Mouse (Mus musculus) thymus, postnatal 10 days (tissue): Measurements from ENCODE around the gene Rbm44.

Experiments
- DNase-seq, 2 experiments: peaks; one replicate each; pipeline ENCODE4 v3.0.0; 2021; ENCODE audit warnings: low spot score in 2 of 2

Rbm44 gene

DNA sequence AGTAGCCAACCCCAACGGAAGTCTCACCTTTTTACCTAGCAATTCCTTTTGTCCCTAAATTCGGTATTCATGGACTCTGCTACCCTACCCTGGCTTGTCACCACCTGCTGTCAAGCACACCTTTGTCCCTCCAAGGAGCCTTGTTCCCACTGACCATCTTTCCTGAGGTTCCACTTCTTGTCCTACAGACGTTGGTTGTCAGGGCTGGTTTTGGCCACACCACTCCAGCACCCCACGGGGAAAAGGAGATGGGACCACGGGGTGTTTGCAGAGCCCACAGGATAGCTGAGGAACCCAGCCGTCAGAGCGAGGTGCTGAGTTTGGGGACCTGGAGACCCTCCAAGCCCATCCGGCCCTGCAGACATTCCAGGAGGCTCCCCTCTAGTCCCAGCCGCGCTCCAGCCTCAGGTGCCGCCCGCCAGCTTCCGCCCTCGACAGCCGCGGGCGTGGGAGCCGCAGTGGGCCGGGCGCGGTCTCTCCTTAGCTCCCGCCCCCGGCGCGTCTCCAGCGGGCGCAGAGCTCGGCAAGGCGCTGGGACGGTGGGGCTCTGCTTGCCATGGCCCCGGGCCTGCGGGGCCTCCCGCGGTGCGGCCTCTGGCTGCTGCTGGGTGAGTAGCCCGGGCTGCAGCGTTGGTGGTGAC lies 34.8 kb downstream of the Rbm44 start, which contains the start of gene Ramp1:
Gene Ramp1 (plus strand): TSS at position 290 of the 641 bp plus-strand sequence.
- DNase-seq: peak; percentile 73 to 78

DNA sequence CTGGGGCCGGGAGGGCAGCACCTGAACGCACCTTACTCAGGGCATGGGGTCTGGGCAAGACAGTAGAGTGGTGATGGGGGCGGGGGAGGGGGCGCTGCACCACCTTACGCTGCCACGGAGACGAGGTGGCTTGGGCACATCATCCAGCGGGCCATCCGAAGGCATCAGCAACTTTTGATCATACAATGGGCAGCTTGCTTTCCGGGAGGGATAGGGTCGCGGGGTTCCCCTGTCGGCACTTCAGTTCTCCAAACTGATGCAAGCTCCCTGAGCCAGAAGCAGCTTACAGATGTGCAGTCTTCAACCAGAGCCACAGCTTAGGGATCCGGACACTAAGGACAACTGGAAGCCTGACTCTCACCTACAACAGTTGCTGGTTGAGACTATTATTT lies 35.3 kb downstream of the Rbm44 start:
- DNase-seq: no peak

GRCm38 (mm10) chr1:91180723-91181122 lies 35.8 kb downstream of the Rbm44 start:
- DNase-seq: peak in 1 of 2 experiments; percentile 12

DNA sequence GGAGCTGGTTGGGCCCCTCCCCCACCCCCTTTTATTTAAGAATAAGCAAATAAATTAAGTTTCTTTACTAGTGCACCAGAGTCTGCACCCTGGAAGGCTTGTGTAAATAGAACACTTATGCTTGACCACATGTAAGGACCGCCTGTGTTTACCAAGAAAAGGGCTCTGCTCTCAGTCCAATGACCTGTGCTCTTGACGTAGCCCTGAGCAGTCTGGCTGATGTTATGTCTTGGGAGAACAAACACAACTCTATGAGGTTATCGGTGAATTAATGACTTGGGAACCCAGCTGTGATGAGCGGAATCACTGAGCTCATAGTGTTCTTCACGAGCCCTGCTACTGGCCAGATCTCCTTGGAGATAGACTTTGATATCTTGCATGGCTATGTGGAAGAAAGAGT lies 36.4 kb downstream of the Rbm44 start:
- peak in 1 of 2 experiments; percentile 6 for DNase-seq

GRCm38 (mm10) chr1:91181784-91182450 lies 37.0 kb downstream of the Rbm44 start:
- peak in 1 of 2 experiments; percentile 10 for DNase-seq

GRCm38 (mm10) chr1:91183305-91183704 lies 38.4 kb downstream of the Rbm44 start:
- peak; percentile 59 to 66 for DNase-seq

GRCm38 (mm10) chr1:91186677-91187076 lies 41.8 kb downstream of the Rbm44 start:
- peak in 1 of 2 experiments; percentile 10 for DNase-seq

- DNase-seq: peak in 1 of 2 experiments; percentile 16
Measured at GRCm38 (mm10) chr1:91187315-91187714, 42.4 kb downstream of the Rbm44 start.

- DNase-seq: peak in 1 of 2 experiments; percentile 37
Measured at GRCm38 (mm10) chr1:91187786-91188640, 43.1 kb downstream of the Rbm44 start.

DNA sequence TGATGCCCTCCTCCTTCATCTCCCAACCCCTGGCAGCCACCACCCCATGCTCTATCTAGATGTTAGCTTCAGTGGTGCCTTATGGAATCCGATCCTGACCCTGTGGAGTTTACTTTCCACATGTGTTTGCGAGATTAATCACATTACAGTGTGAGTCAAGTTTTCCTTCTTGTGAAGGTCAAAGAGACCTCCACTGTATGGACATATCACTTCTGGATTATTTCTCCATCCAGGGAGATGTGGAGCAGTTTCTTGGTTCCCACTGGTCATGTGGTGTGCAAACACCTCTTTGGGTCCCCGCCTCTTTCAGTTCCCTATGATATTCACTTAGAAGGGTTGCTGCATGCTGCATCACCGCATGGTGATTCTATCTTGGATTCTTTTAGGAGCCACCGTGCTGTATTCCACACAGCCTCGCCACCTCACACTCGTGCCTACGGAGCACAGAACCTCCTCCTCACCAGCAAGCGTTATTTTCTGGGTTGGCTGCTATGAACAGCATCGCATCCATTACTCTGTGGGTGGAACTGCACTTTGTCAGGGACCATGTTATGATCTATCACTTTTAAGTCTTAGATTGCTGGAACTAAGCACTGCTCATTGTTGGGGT lies 44.1 kb downstream of the Rbm44 start:
- no peak for DNase-seq

GRCm38 (mm10) chr1:91192184-91192583 lies 47.3 kb downstream of the Rbm44 start:
- DNase-seq: peak; percentile 33 to 51

- peak; percentile 78 to 84 for DNase-seq
Measured at GRCm38 (mm10) chr1:91193242-91193641, 48.4 kb downstream of the Rbm44 start.

- DNase-seq: no peak
Measured at GRCm38 (mm10) chr1:91193680-91194079, 48.8 kb downstream of the Rbm44 start.

- DNase-seq: no peak
Measured at GRCm38 (mm10) chr1:91199793-91200192, 54.9 kb downstream of the Rbm44 start.

DNA sequence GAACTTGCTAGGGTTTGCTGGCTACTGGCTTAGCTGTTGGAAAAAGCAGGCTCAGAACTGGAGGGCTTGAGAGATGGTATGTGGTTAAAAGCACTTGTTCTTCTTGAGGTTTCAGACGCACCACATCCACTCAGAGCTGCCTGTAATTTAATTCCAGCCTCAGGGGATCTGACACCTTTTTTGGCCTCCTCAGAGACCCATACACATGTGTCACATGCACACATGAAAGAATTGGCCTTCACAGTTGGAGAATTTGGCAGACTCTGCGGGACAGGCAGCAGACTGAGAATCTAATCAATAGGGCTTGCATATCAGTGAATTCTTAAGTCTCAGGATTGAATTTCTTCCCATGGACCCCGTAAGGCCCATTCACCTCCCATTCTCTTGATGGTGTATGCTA lies 56.2 kb downstream of the Rbm44 start:
- no peak for DNase-seq

- DNase-seq: no peak
Measured at GRCm38 (mm10) chr1:91204221-91204765, 59.4 kb downstream of the Rbm44 start.

- DNase-seq: no peak
Measured at GRCm38 (mm10) chr1:91205651-91206050, 60.8 kb downstream of the Rbm44 start.

- DNase-seq: no peak
Measured at GRCm38 (mm10) chr1:91206336-91206735, 61.4 kb downstream of the Rbm44 start.

DNA sequence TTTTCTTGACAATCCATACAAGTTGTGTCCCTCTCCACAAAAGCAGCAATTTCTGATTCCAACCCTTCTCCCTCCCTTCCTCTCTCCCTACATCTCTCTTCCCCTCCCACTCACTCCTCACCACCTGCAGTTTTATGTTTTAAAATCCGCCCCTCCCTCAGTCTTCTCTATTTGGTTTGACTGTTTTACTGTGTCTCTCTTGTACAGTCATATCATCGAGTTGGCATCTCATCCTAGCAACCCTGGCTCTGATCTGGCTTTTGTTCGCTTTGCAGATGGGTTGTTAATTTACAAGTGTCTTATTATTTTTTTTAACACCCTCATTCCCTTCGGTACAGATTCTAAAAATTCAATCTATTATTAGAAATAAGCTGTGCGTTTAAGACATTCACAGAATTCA lies 62.0 kb downstream of the Rbm44 start:
- DNase-seq: no peak

- DNase-seq: no peak
Measured at GRCm38 (mm10) chr1:91207334-91208074, 62.6 kb downstream of the Rbm44 start.

DNA sequence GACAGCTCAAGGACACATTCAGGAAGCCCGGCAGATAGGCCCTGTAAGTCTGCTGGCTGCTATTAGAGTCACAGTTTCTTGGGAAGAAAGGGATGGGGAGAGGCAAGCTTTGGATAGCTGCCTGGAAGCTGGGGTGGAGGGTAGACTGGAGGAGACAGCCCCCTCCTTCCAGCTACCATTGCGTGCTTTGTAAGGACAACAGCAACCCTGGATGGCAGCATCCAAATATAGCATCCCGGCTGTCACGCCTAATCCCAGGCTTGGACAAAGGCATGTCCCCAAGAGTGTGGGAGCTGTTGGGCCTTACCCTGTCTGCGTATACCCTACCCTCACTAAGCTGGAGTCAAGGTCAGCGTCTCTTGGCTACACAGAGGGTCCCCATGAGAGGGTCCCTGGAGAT lies 64.5 kb downstream of the Rbm44 start:
- DNase-seq: no peak
